Mouse (Mus musculus) lung, adult 2 months (tissue): ENCODE measurements at regions not wholly inside any gene's neighbourhood (a gene's known extent, or its start where the extent isn't known, plus 50 kb on each side); places are given as distances from the start of the nearest gene placed in this dataset.

Source experiments
- DNase-seq: peaks from one replicate; pipeline ENCODE4 v3.0.0; 2022
- H3K4me1 ChIP-seq: fragments of 200-500 bp; 2 replicates; pipeline ENCODE4 v1.6.1; 2011; ENCODE audit warnings: low read length; ENCODE audit not compliant: control insufficient read depth, insufficient read depth
- H3K4me3 ChIP-seq: fragments of 200-500 bp; replicated peaks from 2 replicates; pipeline ENCODE3; 2011; ENCODE audit warnings: low read depth, mild to moderate bottlenecking, control low read depth, low read length; ENCODE audit errors: extremely low read depth
- CTCF ChIP-seq: fragments of 200-500 bp; IDR thresholded peaks from 2 replicates; pipeline ENCODE4 v1.5.1; 2011; ENCODE audit warnings: mild to moderate bottlenecking, low read length, control low read depth; ENCODE audit not compliant: insufficient read depth
- POLR2A ChIP-seq: fragments of 200-500 bp; IDR thresholded peaks from 2 replicates; pipeline ENCODE4 v1.6.1; 2011; ENCODE audit warnings: low read depth, mild to moderate bottlenecking, control low read depth, low read length, borderline replicate concordance; ENCODE audit errors: extremely low read depth
- whole genome bisulfite sequencing: fragments of 180-500 bp; shearing (Covaris S2); methylation state at CpG from one replicate; pipeline ENCODE4 v1.1.7; 2018; 5-methylcytosine and 5-hydroxymethylcytosine counted together

GRCm38 (mm10) chr15:52161568-52162316 is 1723.0 kb upstream of the Gm7489 start:
- no peak for DNase-seq
- no peak for TF ChIP-seq CTCF
- no peak for TF ChIP-seq POLR2A
- WGBS = 41% methylated on average over 19 of the region's 19 CpGs
- Histone ChIP-seq H3K4me1 (peaks cover 5% of the 10 kb centered on the region; the same call in 1 of the 2 replicates), H3K4me3 (no peak overlapping the region)

- TF ChIP-seq POLR2A (no peak), CTCF (no peak)
- H3K4me1 ChIP-seq = peaks cover 5% of the 10 kb centered on the region; the same call in 1 of the 2 replicates
- WGBS = 78% methylated on average over 4 of the region's 4 CpGs
- DNase-seq = no peak
- no peak overlapping the region for H3K4me3 ChIP-seq
These were observed 1718.6 kb upstream of the Gm7489 start for GRCm38 (mm10) chr15:52166144-52166543.

GRCm38 (mm10) chr15:52166595-52167443 is 1717.9 kb upstream of the Gm7489 start:
- 74% methylated on average over 10 of the region's 10 CpGs for WGBS
- TF ChIP-seq POLR2A = no peak
- TF ChIP-seq CTCF = no peak
- H3K4me3 ChIP-seq = no peak overlapping the region
- DNase-seq = no peak
- peaks cover 5% of the 10 kb centered on the region; the same call in 1 of the 2 replicates for H3K4me1 ChIP-seq

GRCm38 (mm10) chr15:52167811-52168210 is 1716.9 kb upstream of the Gm7489 start:
- Histone ChIP-seq H3K4me3 (no peak overlapping the region), H3K4me1 (no peaks in the 10 kb centered on the region)
- no peak for DNase-seq
- WGBS = 64% methylated on average over 5 of the region's 5 CpGs
- TF ChIP-seq CTCF = no peak
- TF ChIP-seq POLR2A = no peak

- TF ChIP-seq POLR2A (no peak), CTCF (no peak)
- H3K4me1 ChIP-seq = no peaks in the 10 kb centered on the region
- no peak overlapping the region for H3K4me3 ChIP-seq
- 87% methylated on average over 1 of the region's 1 CpGs for WGBS
- no peak for DNase-seq
These were observed 1707.8 kb upstream of the Gm7489 start for GRCm38 (mm10) chr15:52176951-52177350.

- no peak overlapping the region for H3K4me3 ChIP-seq
- H3K4me1 ChIP-seq = no peaks in the 10 kb centered on the region
- whole genome bisulfite sequencing = 59% methylated on average over 3 of the region's 3 CpGs
- TF ChIP-seq POLR2A (no peak), CTCF (no peak)
- no peak for DNase-seq
These were observed 1706.0 kb upstream of the Gm7489 start for GRCm38 (mm10) chr15:52178668-52179067.

GRCm38 (mm10) chr15:52179379-52179778 is 1705.3 kb upstream of the Gm7489 start:
- TF ChIP-seq CTCF (no peak), POLR2A (no peak)
- DNase-seq = no peak
- no peaks in the 10 kb centered on the region for H3K4me1 ChIP-seq
- no peak overlapping the region for H3K4me3 ChIP-seq

GRCm38 (mm10) chr15:52191176-52191575 is 1693.5 kb upstream of the Gm7489 start:
- Histone ChIP-seq H3K4me3 (no peak overlapping the region), H3K4me1 (no peaks in the 10 kb centered on the region)
- DNase-seq = no peak
- WGBS = 55% methylated on average over 3 of the region's 3 CpGs
- TF ChIP-seq POLR2A = no peak

GRCm38 (mm10) chr15:52207271-52207670 is 1677.4 kb upstream of the Gm7489 start:
- TF ChIP-seq CTCF = no peak
- TF ChIP-seq POLR2A = no peak
- DNase-seq = no peak
- Histone ChIP-seq H3K4me1 (no peaks in the 10 kb centered on the region), H3K4me3 (no peak overlapping the region)
- WGBS = 50% methylated on average over 3 of the region's 3 CpGs

- Histone ChIP-seq H3K4me3 (no peak overlapping the region), H3K4me1 (no peaks in the 10 kb centered on the region)
- no peak for TF ChIP-seq CTCF
- no peak for TF ChIP-seq POLR2A
- no peak for DNase-seq
- 82% methylated on average over 5 of the region's 5 CpGs for WGBS
These were observed 1652.3 kb upstream of the Gm7489 start for GRCm38 (mm10) chr15:52232442-52232841.
